Mouse (Mus musculus) midbrain, embryonic 11.5 days (tissue): ENCODE measurements around the gene 4931428L18Rik. TPM values are rescaled to one million over a fixed set of nuclear protein-coding genes. Genes with fewer than 3 reads are reported as not detected.

Experiments
- ATAC-seq: fragments of 200-750 bp; cut with Nextera tagmentation; 2 replicates; pipeline ENCODE4 v1.8.0; 2017; ENCODE audit warnings: moderate TSS enrichment, moderate library complexity; ENCODE audit not compliant: low FRiP score
- DNase-seq: peaks from one replicate; pipeline ENCODE4 v3.0.0; 2015; ENCODE audit warnings: low spot score; ENCODE audit errors: missing footprints
- H3K27ac ChIP-seq: fragments of 300-500 bp; sonication (generic); 2 replicates; pipeline ENCODE4 v1.5.1; 2014; ENCODE audit warnings: low read depth, low read length
- H3K27me3 ChIP-seq: fragments of 300-500 bp; sonication (generic); 2 replicates; pipeline ENCODE4 v1.6.1; 2014; ENCODE audit warnings: mild to moderate bottlenecking, low read length, moderate library complexity, mixed read lengths; ENCODE audit not compliant: control insufficient read depth, insufficient read depth
- H3K36me3 ChIP-seq: fragments of 300-500 bp; sonication (generic); 2 replicates; pipeline ENCODE4 v1.6.1; 2014; ENCODE audit warnings: mild to moderate bottlenecking, low read length, moderate library complexity, mixed read lengths; ENCODE audit not compliant: control insufficient read depth, insufficient read depth
- H3K4me1 ChIP-seq: fragments of 300-500 bp; sonication (generic); 2 replicates; pipeline ENCODE4 v1.6.1; 2014; ENCODE audit warnings: low read length; ENCODE audit not compliant: control insufficient read depth, insufficient read depth
- H3K4me2 ChIP-seq: fragments of 300-500 bp; sonication (generic); 2 replicates; pipeline ENCODE4 v1.6.1; 2014; ENCODE audit warnings: mild to moderate bottlenecking, moderate library complexity
- H3K4me3 ChIP-seq: fragments of 300-500 bp; sonication (generic); 2 replicates; pipeline ENCODE4 v1.5.1; 2014; ENCODE audit warnings: low read depth, low read length
- H3K9ac ChIP-seq: fragments of 300-500 bp; sonication (generic); 2 replicates; pipeline ENCODE4 v1.6.1; 2014; ENCODE audit warnings: low read length
- H3K9me3 ChIP-seq: fragments of 300-500 bp; sonication (generic); 2 replicates; pipeline ENCODE4 v1.6.1; 2016; ENCODE audit warnings: low read length; ENCODE audit not compliant: control insufficient read depth
- WGBS: fragments of 180-500 bp; shearing (Covaris S2); extraction: QIAGEN DNeasy Blood & Tissue Kit; methylation state at CpG from one replicate; pipeline ENCODE4 v1.1.7; 2014; 5-methylcytosine and 5-hydroxymethylcytosine counted together
- polyA plus RNA-seq: library from polyadenylated mRNA; unstranded; fragments of >200 nt; fragmentation: Nextera tagmentation; extraction: Ambion mirVana; gene quantifications from 2 replicates; pipeline ENCODE4 v1.2.1, GENCODE M21; 2014

The 4931428L18Rik gene
- polyA plus RNA-seq, 1 experiment from 2014 or later, result not detected

GRCm38 (mm10) chr1:31156185-31156584, 66.3 kb downstream of the 4931428L18Rik start:
- Histone ChIP-seq H3K4me2 (no peak overlapping the region), H3K27ac (no peak overlapping the region), H3K27me3 (no peaks in the 10 kb centered on the region), H3K36me3 (no peaks in the 10 kb centered on the region), H3K9ac (no peak overlapping the region), H3K4me1 (no peaks in the 10 kb centered on the region), H3K9me3 (no peaks in the 10 kb centered on the region), H3K4me3 (no peak overlapping the region)
- ATAC-seq (no peak), DNase-seq (no peak)
- 79% methylated on average over 2 of the region's 2 CpGs for WGBS

GRCm38 (mm10) chr1:31153793-31154349, 68.6 kb downstream of the 4931428L18Rik start:
- Histone ChIP-seq H3K4me1 (no peaks in the 10 kb centered on the region), H3K27ac (no peak overlapping the region), H3K27me3 (no peaks in the 10 kb centered on the region), H3K4me3 (no peak overlapping the region), H3K9me3 (no peaks in the 10 kb centered on the region), H3K9ac (no peak overlapping the region), H3K36me3 (no peaks in the 10 kb centered on the region), H3K4me2 (no peak overlapping the region)
- DNase-seq (no peak), ATAC-seq (peak; percentile 82)
- 32% methylated on average over 7 of the region's 7 CpGs for WGBS

GRCm38 (mm10) chr1:31152799-31153426, 69.6 kb downstream of the 4931428L18Rik start:
- ATAC-seq, result no peak
- no peaks in the 10 kb centered on the region for H3K4me1 ChIP-seq
- H3K27me3 ChIP-seq, result no peaks in the 10 kb centered on the region
- no peak overlapping the region for H3K27ac ChIP-seq
- H3K9ac ChIP-seq, result no peak overlapping the region
- no peaks in the 10 kb centered on the region for H3K36me3 ChIP-seq
- H3K9me3 ChIP-seq, result no peaks in the 10 kb centered on the region
- no peak for DNase-seq
- no peak overlapping the region for H3K4me3 ChIP-seq
- H3K4me2 ChIP-seq, result no peak overlapping the region
- 59% methylated on average over 2 of the region's 2 CpGs for WGBS

- Histone ChIP-seq H3K36me3 (no peaks in the 10 kb centered on the region), H3K4me1 (no peaks in the 10 kb centered on the region), H3K9me3 (no peaks in the 10 kb centered on the region), H3K27me3 (no peaks in the 10 kb centered on the region), H3K4me2 (no peak overlapping the region), H3K4me3 (no peak overlapping the region), H3K27ac (no peak overlapping the region), H3K9ac (no peak overlapping the region)
- WGBS, result 64% methylated on average over 3 of the region's 3 CpGs
- ATAC-seq (no peak), DNase-seq (no peak)
Observed at GRCm38 (mm10) chr1:31150546-31150945, 71.9 kb downstream of the 4931428L18Rik start.

GRCm38 (mm10) chr1:31149671-31150070, 72.8 kb downstream of the 4931428L18Rik start:
- Histone ChIP-seq H3K27ac (no peak overlapping the region), H3K9ac (no peak overlapping the region), H3K4me2 (no peak overlapping the region), H3K4me1 (no peaks in the 10 kb centered on the region), H3K4me3 (no peak overlapping the region), H3K9me3 (no peaks in the 10 kb centered on the region), H3K27me3 (no peaks in the 10 kb centered on the region), H3K36me3 (no peaks in the 10 kb centered on the region)
- WGBS, result 65% methylated on average over 6 of the region's 6 CpGs
- ATAC-seq, result no peak
- no peak for DNase-seq

DNA sequence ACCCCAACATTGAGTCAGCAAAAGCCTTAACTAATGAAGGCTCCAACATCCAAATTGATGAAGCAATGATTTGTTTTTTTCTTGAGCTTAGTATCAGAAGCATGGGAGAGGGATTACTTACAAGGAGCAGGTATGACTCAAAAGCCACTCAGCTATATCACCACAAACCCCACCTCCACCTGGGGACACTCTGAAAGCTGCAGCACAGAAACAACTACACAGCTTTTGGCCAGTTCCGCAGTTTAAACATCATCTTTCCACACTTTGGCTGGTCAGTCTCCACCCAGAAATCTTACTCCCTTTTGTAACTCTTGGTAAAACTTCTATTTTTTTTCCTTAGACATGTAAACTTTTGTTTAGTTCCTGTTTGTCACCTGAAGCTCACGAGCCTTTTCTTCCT, 78.9 kb downstream of the 4931428L18Rik start:
- no peaks in the 10 kb centered on the region for H3K4me1 ChIP-seq
- H3K27me3 ChIP-seq, result no peaks in the 10 kb centered on the region
- DNase-seq (no peak), ATAC-seq (no peak)
- no peak overlapping the region for H3K27ac ChIP-seq
- no peaks in the 10 kb centered on the region for H3K36me3 ChIP-seq
- H3K4me2 ChIP-seq, result no peak overlapping the region
- H3K9ac ChIP-seq, result no peak overlapping the region
- WGBS, result 71% methylated on average over 2 of the region's 2 CpGs
- no peak overlapping the region for H3K4me3 ChIP-seq
- no peaks in the 10 kb centered on the region for H3K9me3 ChIP-seq

DNA sequence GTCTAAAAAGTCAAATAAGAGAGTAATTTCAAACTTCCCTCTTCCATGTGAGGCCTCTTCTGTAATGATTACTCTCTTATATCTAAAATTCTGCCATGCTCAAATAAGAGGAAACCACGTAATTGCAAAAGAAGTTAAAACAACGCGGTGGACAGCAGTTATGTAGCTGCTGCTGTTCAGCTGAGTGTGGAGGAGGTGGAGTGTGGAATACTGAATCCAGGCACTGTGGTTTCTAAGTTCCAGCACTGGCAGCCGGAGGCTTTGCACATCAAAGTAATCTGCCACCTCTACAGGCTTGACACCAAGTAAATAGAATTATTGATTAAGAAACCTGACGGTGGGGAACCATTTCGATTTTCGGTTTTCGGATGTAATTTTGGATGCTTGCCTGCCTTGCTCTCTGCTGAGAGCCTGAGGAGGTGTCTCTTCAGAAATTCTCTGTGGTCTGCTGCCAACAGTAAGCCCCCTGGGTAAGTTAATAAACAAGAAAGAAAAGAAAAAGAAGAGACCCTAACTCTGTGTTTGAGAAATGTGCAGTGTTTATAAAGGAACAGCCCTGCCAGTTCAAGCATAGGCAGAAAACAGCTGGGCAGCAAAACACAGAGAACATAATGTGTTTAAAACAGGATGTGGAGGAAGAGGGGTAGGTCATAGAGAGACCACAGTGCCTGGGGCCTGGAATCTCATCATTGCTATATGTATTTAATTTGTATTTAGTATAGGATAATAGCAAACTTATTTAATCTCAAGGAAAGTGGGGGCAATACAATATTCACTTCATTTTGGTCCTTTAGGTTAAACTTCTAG, 80.0 kb downstream of the 4931428L18Rik start:
- Histone ChIP-seq H3K36me3 (no peaks in the 10 kb centered on the region), H3K4me3 (no peak overlapping the region), H3K27me3 (no peaks in the 10 kb centered on the region), H3K4me2 (no peak overlapping the region), H3K4me1 (no peaks in the 10 kb centered on the region), H3K9me3 (no peaks in the 10 kb centered on the region), H3K9ac (no peak overlapping the region), H3K27ac (no peak overlapping the region)
- no peak for DNase-seq
- ATAC-seq, result no peak
- 74% methylated on average over 8 of the region's 8 CpGs for WGBS

- no peak for ATAC-seq
- Histone ChIP-seq H3K4me2 (no peak overlapping the region), H3K4me1 (no peaks in the 10 kb centered on the region), H3K36me3 (no peaks in the 10 kb centered on the region), H3K9me3 (no peaks in the 10 kb centered on the region), H3K27ac (no peak overlapping the region), H3K4me3 (no peak overlapping the region), H3K9ac (no peak overlapping the region), H3K27me3 (no peaks in the 10 kb centered on the region)
- 85% methylated on average over 3 of the region's 3 CpGs for WGBS
- no peak for DNase-seq
Observed at GRCm38 (mm10) chr1:31138387-31138786, 84.1 kb downstream of the 4931428L18Rik start.

DNA sequence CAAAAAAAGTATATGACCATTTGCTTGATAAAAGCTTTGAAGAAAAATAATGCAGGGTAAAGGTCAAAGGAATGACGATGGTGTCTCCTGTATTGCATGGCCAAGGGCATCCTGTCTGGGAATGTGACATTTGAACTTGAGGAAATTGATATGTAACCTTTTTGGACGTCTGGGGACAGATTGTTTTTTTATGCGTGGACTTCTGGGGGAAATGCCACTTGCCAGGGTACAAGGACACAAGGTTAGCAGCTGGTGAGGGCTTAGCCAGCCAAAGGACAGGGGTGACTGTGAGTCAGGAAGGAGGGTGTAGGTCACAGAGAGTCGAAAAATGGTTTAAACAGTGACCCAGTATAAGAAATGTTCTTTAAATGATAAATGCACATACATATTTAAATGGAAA, 109.0 kb downstream of the 4931428L18Rik start:
- Histone ChIP-seq H3K36me3 (no peaks in the 10 kb centered on the region), H3K9ac (no peak overlapping the region), H3K27ac (no peak overlapping the region), H3K4me1 (no peaks in the 10 kb centered on the region), H3K4me3 (no peak overlapping the region), H3K4me2 (no peak overlapping the region), H3K27me3 (no peaks in the 10 kb centered on the region), H3K9me3 (no peaks in the 10 kb centered on the region)
- DNase-seq (no peak), ATAC-seq (no peak)
- WGBS, result 74% methylated on average over 4 of the region's 4 CpGs
